Mouse (Mus musculus) testis, adult 2 months (tissue): ENCODE data around the gene Hoxb6. TPM values are rescaled to one million over a fixed set of nuclear protein-coding genes. Genes with fewer than 3 reads are reported as not detected.

Experiments used
- H3K27ac ChIP-seq: fragments of 200-500 bp; 2 replicates; pipeline ENCODE4 v1.5.1; 2012; ENCODE audit warnings: low read depth, low read length; ENCODE audit not compliant: control insufficient read depth, insufficient read depth
- H3K27me3 ChIP-seq: fragments of 200-500 bp; 2 replicates; pipeline ENCODE4 v1.6.1; 2012; ENCODE audit warnings: mild to moderate bottlenecking, low read length, moderate library complexity; ENCODE audit not compliant: control insufficient read depth, insufficient read depth
- H3K36me3 ChIP-seq: fragments of 200-500 bp; 2 replicates; pipeline ENCODE4 v1.6.1; 2012; ENCODE audit warnings: mild to moderate bottlenecking, low read length; ENCODE audit not compliant: control insufficient read depth, insufficient read depth
- H3K4me1 ChIP-seq: fragments of 200-500 bp; 2 replicates; pipeline ENCODE4 v1.6.1; 2012; ENCODE audit warnings: low read length; ENCODE audit not compliant: control insufficient read depth, insufficient read depth
- H3K4me3 ChIP-seq: fragments of 200-500 bp; 2 replicates; pipeline ENCODE4 v1.5.1; 2012; ENCODE audit warnings: low read depth, mild to moderate bottlenecking, low read length, moderate library complexity, mixed read lengths; ENCODE audit not compliant: control insufficient read depth
- CTCF ChIP-seq: fragments of 200-500 bp; IDR thresholded peaks from 2 replicates; pipeline ENCODE4 v1.5.1; 2012; ENCODE audit warnings: low read depth, mild to moderate bottlenecking, inconsistent platforms, low read length, moderate library complexity; ENCODE audit not compliant: control insufficient read depth, insufficient read depth, insufficient replicate concordance
- POLR2A ChIP-seq: fragments of 200-500 bp; IDR thresholded peaks from 2 replicates; pipeline ENCODE4 v1.6.1; 2012; ENCODE audit warnings: low read depth, mild to moderate bottlenecking, inconsistent platforms, low read length, moderate library complexity; ENCODE audit not compliant: control insufficient read depth
- polyA plus RNA-seq: library from polyadenylated mRNA; depleted of rRNA; stranded (reverse); fragments of >200 nt; gene quantifications from 2 replicates; pipeline ENCODE4 v1.2.3, GENCODE M21; 2012

Gene Hoxb6
- polyA plus RNA-seq, 1 experiment: 0.15 TPM

GRCm38 (mm10) chr11:96296997-96297396 lies 4.7 kb downstream of the Hoxb6 start:
- no peak for TF ChIP-seq CTCF
- no peak for TF ChIP-seq POLR2A
- peaks cover 6% of the 10 kb centered on the region; the same call in 1 of the 2 replicates for H3K27me3 ChIP-seq

GRCm38 (mm10) chr11:96297428-96297827 lies 5.2 kb downstream of the Hoxb6 start:
- no peak overlapping the region for H3K27ac ChIP-seq
- H3K36me3 ChIP-seq: no peaks in the 10 kb centered on the region
- peaks cover 15% of the 10 kb centered on the region for H3K4me1 ChIP-seq
- peaks cover 8% of the 10 kb centered on the region for H3K27me3 ChIP-seq
- no peak for TF ChIP-seq POLR2A
- no peak for TF ChIP-seq CTCF
- H3K4me3 ChIP-seq: no peak overlapping the region

More at GRCm38 (mm10) chr11:96296997-96297396, 4.7 kb downstream of the Hoxb6 start:
- H3K4me3 ChIP-seq: no peak overlapping the region
- H3K36me3 ChIP-seq: no peaks in the 10 kb centered on the region
- H3K27ac ChIP-seq: no peak overlapping the region
- peaks cover 15% of the 10 kb centered on the region for H3K4me1 ChIP-seq

- no peak for TF ChIP-seq POLR2A
- TF ChIP-seq CTCF: no peak
- H3K27me3 ChIP-seq: peaks cover 10% of the 10 kb centered on the region
- H3K4me3 ChIP-seq: no peak overlapping the region
- H3K36me3 ChIP-seq: no peaks in the 10 kb centered on the region
- H3K4me1 ChIP-seq: peaks cover 15% of the 10 kb centered on the region
- no peak overlapping the region for H3K27ac ChIP-seq
Measured at GRCm38 (mm10) chr11:96297968-96298635, 5.8 kb downstream of the Hoxb6 start.

- no peak overlapping the region for H3K27ac ChIP-seq
- peaks cover 10% of the 10 kb centered on the region for H3K27me3 ChIP-seq
- H3K36me3 ChIP-seq: no peaks in the 10 kb centered on the region
- peaks cover 21% of the 10 kb centered on the region for H3K4me1 ChIP-seq
- no peak for TF ChIP-seq POLR2A
- no peak for TF ChIP-seq CTCF
- H3K4me3 ChIP-seq: no peak overlapping the region
Measured at GRCm38 (mm10) chr11:96298895-96299667, 6.8 kb downstream of the Hoxb6 start.

GRCm38 (mm10) chr11:96299781-96300180 lies 7.5 kb downstream of the Hoxb6 start:
- peaks cover 25% of the 10 kb centered on the region for H3K4me1 ChIP-seq
- no peak overlapping the region for H3K4me3 ChIP-seq
- peaks cover 15% of the 10 kb centered on the region for H3K27me3 ChIP-seq
- no peaks in the 10 kb centered on the region for H3K36me3 ChIP-seq
- no peak overlapping the region for H3K27ac ChIP-seq
- TF ChIP-seq POLR2A (no peak), CTCF (no peak)

GRCm38 (mm10) chr11:96300354-96301063 lies 8.2 kb downstream of the Hoxb6 start:
- Histone ChIP-seq H3K4me1 (peaks cover 24% of the 10 kb centered on the region), H3K27ac (no peak overlapping the region), H3K36me3 (no peaks in the 10 kb centered on the region), H3K27me3 (peaks cover 18% of the 10 kb centered on the region), H3K4me3 (no peak overlapping the region; the same call in 1 of the 2 replicates)
- TF ChIP-seq POLR2A: no peak
- TF ChIP-seq CTCF: no peak

- H3K4me3 ChIP-seq: no peak overlapping the region
- no peaks in the 10 kb centered on the region for H3K36me3 ChIP-seq
- H3K27ac ChIP-seq: no peak overlapping the region
- H3K4me1 ChIP-seq: peaks cover 22% of the 10 kb centered on the region
- H3K27me3 ChIP-seq: peaks cover 18% of the 10 kb centered on the region
- TF ChIP-seq POLR2A (no peak), CTCF (no peak)
Measured at GRCm38 (mm10) chr11:96301064-96301431, 8.8 kb downstream of the Hoxb6 start.
